Mouse (Mus musculus) small intestine, adult 2 months (tissue): Measurements from ENCODE around the gene Dcst1. TPM values are rescaled to one million over a fixed set of nuclear protein-coding genes. Genes with fewer than 3 reads are reported as not detected.

Experiments used
- H3K27ac ChIP-seq: fragments of 200-500 bp; 2 replicates; pipeline ENCODE4 v1.5.1; 2012; ENCODE audit warnings: low read depth, low read length, control low read depth, inconsistent platforms; ENCODE audit not compliant: insufficient read depth
- H3K27me3 ChIP-seq: fragments of 200-500 bp; 2 replicates; pipeline ENCODE4 v1.6.1; 2012; ENCODE audit warnings: mild to moderate bottlenecking, moderate library complexity, low read length, inconsistent platforms; ENCODE audit not compliant: control insufficient read depth, insufficient read depth
- H3K36me3 ChIP-seq: fragments of 200-500 bp; 2 replicates; pipeline ENCODE4 v1.6.1; 2012; ENCODE audit warnings: mild to moderate bottlenecking, low read length, control low read depth, inconsistent platforms; ENCODE audit not compliant: control insufficient read depth, insufficient read depth
- H3K4me1 ChIP-seq: fragments of 200-500 bp; 2 replicates; pipeline ENCODE4 v1.6.1; 2012; ENCODE audit warnings: low read length, inconsistent platforms, mixed read lengths; ENCODE audit not compliant: control insufficient read depth, insufficient read depth, insufficient read length
- H3K4me3 ChIP-seq: fragments of 200-500 bp; 2 replicates; pipeline ENCODE4 v1.5.1; 2012; ENCODE audit warnings: low read depth, mild to moderate bottlenecking, control low read depth, inconsistent platforms, low read length, moderate library complexity
- CTCF ChIP-seq: fragments of 200-500 bp; IDR thresholded peaks from 2 replicates; pipeline ENCODE4 v1.5.1; 2012; ENCODE audit warnings: low read depth, mild to moderate bottlenecking, control low read depth, inconsistent platforms, low read length, moderate library complexity, mixed read lengths; ENCODE audit not compliant: insufficient replicate concordance, insufficient read length; ENCODE audit errors: extremely low read depth
- POLR2A ChIP-seq: fragments of 200-500 bp; IDR thresholded peaks from 2 replicates; pipeline ENCODE4 v1.6.1; 2012; ENCODE audit warnings: low read depth, mild to moderate bottlenecking, control low read depth, inconsistent platforms, low read length, moderate library complexity
- WGBS: fragments of 180-500 bp; shearing (Covaris S2); methylation state at CpG from one replicate; pipeline ENCODE4 v1.1.7; 2018; 5-methylcytosine and 5-hydroxymethylcytosine counted together
- polyA plus RNA-seq: library from polyadenylated mRNA; depleted of rRNA; stranded (reverse); fragments of >200 nt; gene quantifications from 2 replicates; pipeline ENCODE4 v1.2.3, GENCODE M21; 2012; rRNA removed

Gene Dcst1
- polyA plus RNA-seq, 1 experiment = 9.1 TPM

- 42% methylated on average over 8 of the region's 8 CpGs for WGBS
- Histone ChIP-seq H3K27me3 (no peaks in the 10 kb centered on the region), H3K36me3 (no peaks in the 10 kb centered on the region), H3K27ac (peak overlapping the region; percentile 72), H3K4me1 (peaks cover 29% of the 10 kb centered on the region), H3K4me3 (no peak overlapping the region)
- no peak for TF ChIP-seq CTCF
- no peak for TF ChIP-seq POLR2A
Observed at GRCm38 (mm10) chr3:89305551-89306325, 59.3 kb downstream of the Dcst1 start.

- Histone ChIP-seq H3K27ac (peak overlapping the region; percentile 72), H3K4me3 (no peak overlapping the region), H3K27me3 (no peaks in the 10 kb centered on the region), H3K4me1 (peaks cover 32% of the 10 kb centered on the region), H3K36me3 (no peaks in the 10 kb centered on the region)
- 29% methylated on average over 4 of the region's 4 CpGs for WGBS
- TF ChIP-seq CTCF (no peak), POLR2A (no peak)
Observed at GRCm38 (mm10) chr3:89305105-89305504, 59.9 kb downstream of the Dcst1 start.

- no peaks in the 10 kb centered on the region for H3K27me3 ChIP-seq
- H3K4me1 ChIP-seq = peaks cover 32% of the 10 kb centered on the region
- H3K4me3 ChIP-seq = no peak overlapping the region
- no peaks in the 10 kb centered on the region for H3K36me3 ChIP-seq
- H3K27ac ChIP-seq = 0 out of 2 replicates have a peak overlapping the region, but pooled peaks have one; percentile 27
- WGBS = 42% methylated on average over 6 of the region's 6 CpGs
- TF ChIP-seq POLR2A = no peak
- TF ChIP-seq CTCF = no peak
Observed at GRCm38 (mm10) chr3:89304440-89304839, 60.6 kb downstream of the Dcst1 start.

GRCm38 (mm10) chr3:89300514-89300913 is 64.5 kb downstream of the Dcst1 start:
- no peak overlapping the region for H3K4me3 ChIP-seq
- H3K4me1 ChIP-seq = peaks cover 33% of the 10 kb centered on the region
- 39% methylated on average over 2 of the region's 2 CpGs for WGBS
- TF ChIP-seq CTCF (no peak), POLR2A (no peak)
- H3K27ac ChIP-seq = peak overlapping the region; percentile 89
- H3K27me3 ChIP-seq = no peaks in the 10 kb centered on the region
- H3K36me3 ChIP-seq = no peaks in the 10 kb centered on the region

Other genes with a start within 250 kb of the Dcst1 start
- 264 and 580 TPM in 2 replicates for gene Pklr, start 229.1 kb downstream of the Dcst1 start, polyA plus RNA-seq
- 0.30 and 1.3 TPM in 2 replicates for gene Hcn3, start 205.1 kb downstream of the Dcst1 start, polyA plus RNA-seq
- gene Clk2, start 200.5 kb downstream of the Dcst1 start, polyA plus RNA-seq = 20.6 and 27.7 TPM in 2 replicates
- gene Scamp3, start 187.8 kb downstream of the Dcst1 start, polyA plus RNA-seq = 57.0 and 96.1 TPM in 2 replicates
- 14.0 and 19.4 TPM in 2 replicates for gene Fam189b, start 182.1 kb downstream of the Dcst1 start, polyA plus RNA-seq
- 37.1 and 70.6 TPM in 2 replicates for gene Gba, start 162.3 kb downstream of the Dcst1 start, polyA plus RNA-seq
- 10.5 and 16.0 TPM in 2 replicates for gene Thbs3, start 150.1 kb downstream of the Dcst1 start, polyA plus RNA-seq
- 92.5 and 181 TPM in 2 replicates for gene Mtx1, start 138.2 kb downstream of the Dcst1 start, polyA plus RNA-seq
- gene Muc1, start 136.2 kb downstream of the Dcst1 start, polyA plus RNA-seq = 0.76 and 139 TPM in 2 replicates
- 120 and 182 TPM in 2 replicates for gene Krtcap2, start 119.3 kb downstream of the Dcst1 start, polyA plus RNA-seq
- 4.3 and 8.7 TPM in 2 replicates for gene Trim46, start 118.9 kb downstream of the Dcst1 start, polyA plus RNA-seq
- gene Dpm3, start 105.9 kb downstream of the Dcst1 start, polyA plus RNA-seq = 357 and 440 TPM in 2 replicates
- 81.6 and 97.3 TPM in 2 replicates for gene Slc50a1, start 94.7 kb downstream of the Dcst1 start, polyA plus RNA-seq
- gene Efna1, start 84.1 kb downstream of the Dcst1 start, polyA plus RNA-seq = 46.1 and 122 TPM in 2 replicates
- gene Efna3, start 42.3 kb downstream of the Dcst1 start, polyA plus RNA-seq = 3.9 and 7.0 TPM in 2 replicates
- 11.6 and 20.0 TPM in 2 replicates for gene Efna4, start 27.2 kb downstream of the Dcst1 start, polyA plus RNA-seq
- 48.9 and 70.7 TPM in 2 replicates for gene Adam15, start 15.3 kb downstream of the Dcst1 start, polyA plus RNA-seq
- 0.93 and 1.2 TPM in 2 replicates for gene Dcst2, start 3.3 kb downstream of the Dcst1 start, polyA plus RNA-seq
- 97.8 and 262 TPM in 2 replicates for gene Zbtb7b, start 29.5 kb upstream of the Dcst1 start, polyA plus RNA-seq
- 0.85 TPM in 1 of 2 replicates, not detected in the other for gene Lenep, start 37.5 kb upstream of the Dcst1 start, polyA plus RNA-seq
- gene Flad1, start 46.6 kb upstream of the Dcst1 start, polyA plus RNA-seq = 22.1 and 36.1 TPM in 2 replicates
- gene Cks1b, start 53.1 kb upstream of the Dcst1 start, polyA plus RNA-seq = 6.2 and 13.7 TPM in 2 replicates
- 33.6 and 63.5 TPM in 2 replicates for gene Shc1, start 53.2 kb upstream of the Dcst1 start, polyA plus RNA-seq
- 61.7 and 87.5 TPM in 2 replicates for gene Pygo2, start 65.0 kb upstream of the Dcst1 start, polyA plus RNA-seq
- gene Pbxip1, start 71.5 kb upstream of the Dcst1 start, polyA plus RNA-seq = 26.8 and 36.5 TPM in 2 replicates
- gene Pmvk, start 89.3 kb upstream of the Dcst1 start, polyA plus RNA-seq = 9.0 and 18.3 TPM in 2 replicates
- gene Kcnn3, start 154.9 kb upstream of the Dcst1 start, polyA plus RNA-seq = 3.3 and 4.6 TPM in 2 replicates